29 mouse cellular contexts compared by ENCODE assay signal in the genomic region with DNA sequence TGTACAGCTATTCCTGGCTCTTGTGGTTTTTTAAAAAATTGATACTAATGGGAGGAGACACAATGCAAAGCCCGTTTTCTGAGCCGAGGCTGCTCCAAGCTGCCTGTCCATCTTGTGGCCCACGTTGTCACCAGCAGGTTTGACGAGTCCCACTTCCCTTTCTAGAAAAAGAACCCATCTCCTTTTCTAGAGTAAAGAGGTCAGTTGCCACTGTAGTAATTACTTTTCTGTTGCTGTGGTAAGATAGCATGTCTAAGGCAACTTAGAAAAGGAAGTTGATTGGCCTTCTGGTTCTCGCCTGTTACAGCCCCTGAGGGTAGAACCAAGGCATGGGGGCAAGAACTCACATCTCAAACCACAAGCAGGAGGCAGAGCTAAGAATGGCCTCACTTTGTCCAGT. TPM values are rescaled to one million over a fixed set of nuclear protein-coding genes. Genes with fewer than 3 reads are reported as not detected.
DNase-seq lines count a peak whose midpoint lies in the region; ATAC-seq and TF ChIP-seq lines count a peak whose summit lies in the region.
"Had no signal": no experiment of that assay in that cellular context is flagged by ENCODE, and none has a peak within 500 bp of the region (broad histone marks: within the 10 kb centered on the region; RNA-seq: fewer than 3 reads in every experiment).

No protein-coding gene starts in this region.

- H3K79me2 ChIP-seq in CH12.LX (replicated peaks; ENCODE audit: control insufficient read depth, extremely low read depth, insufficient read depth, poor library complexity, severe bottlenecking), result no peaks in the 10 kb centered on the region

- ATAC-seq in common myeloid progenitor, adult 5-6 weeks (replicated peaks; ENCODE audit: low read depth, poor library complexity, severe bottlenecking), result peak; percentile 70
- ATAC-seq: forebrain, embryonic 13.5 days; forebrain, embryonic 16.5 days; hindbrain, embryonic 16.5 days had no signal

- H3K27ac ChIP-seq in CH12.LX (ENCODE audit: insufficient read depth, low read depth), result no peak overlapping the region
- H3K27ac ChIP-seq: forebrain, embryonic 10.5 days; forebrain, embryonic 13.5 days; gastrocnemius, adult 2 months; heart, embryonic 15.5 days; hindbrain, embryonic 10.5 days; hindbrain, embryonic 13.5 days had no signal

- H3K9me3 ChIP-seq in CH12.LX (replicated peaks; ENCODE audit: low read length), result no peaks in the 10 kb centered on the region
- H3K9me3 ChIP-seq: forebrain, embryonic 10.5 days; forebrain, embryonic 13.5 days; heart, embryonic 12.5 days; heart, embryonic 15.5 days; hindbrain, embryonic 10.5 days; hindbrain, embryonic 13.5 days had no signal

- H3K27me3 ChIP-seq in CH12.LX (replicated peaks), result no peaks in the 10 kb centered on the region
- H3K27me3 ChIP-seq in splenic B cell, adult 2 months (ENCODE audit: control insufficient read depth, insufficient read depth, low read length, poor library complexity, severe bottlenecking), result no peaks in the 10 kb centered on the region
- H3K27me3 ChIP-seq: forebrain, embryonic 13.5 days; hindbrain, embryonic 13.5 days had no signal

- dilution Hi-C loops in CH12.LX (cut with MboI; ENCODE audit: extremely low pct_ligation_motif_present, extremely low pct_unique_long_range_greater_than_20kb, low sequenced_read_pairs), result no loop called here

- no peak overlapping the region for H3K9ac ChIP-seq in CH12.LX (ENCODE audit: insufficient read depth, low read depth)
- H3K9ac ChIP-seq: forebrain, embryonic 13.5 days; heart, embryonic 12.5 days; heart, embryonic 15.5 days; hindbrain, embryonic 13.5 days had no signal

- peaks cover 7 to 51% of the 10 kb centered on the region in 2 experiments; a peak in 3 of 4 replicates for H3K4me1 ChIP-seq in CH12.LX (ENCODE audit: control insufficient read depth in 1 of 2, insufficient read depth in 2 of 2)
- H3K4me1 ChIP-seq: forebrain, embryonic 13.5 days; heart, embryonic 12.5 days; heart, embryonic 15.5 days; hindbrain, embryonic 13.5 days had no signal

- DNase-seq in A20 (ENCODE audit: low read depth, low spot score), result peak; percentile 41
- peak; percentile 39 for DNase-seq in CH12.LX (ENCODE audit: extremely low read depth)
- DNase-seq in splenic B cell, adult 2 months (ENCODE audit: low read depth, low spot score), result peak; percentile 59
- no peak for DNase-seq in right cerebral cortex, postnatal 10 days (ENCODE audit: low spot score in 2 of 2)
- no peak for DNase-seq in thymus, postnatal 14 days
- DNase-seq: adrenal gland, adult 2 months; adrenal gland, postnatal 14 days; cerebellum, adult 11-12 months; cerebellum, adult 8-10 months; cerebellum, postnatal 10 days; cerebellum, postnatal 36 days; gastrocnemius, adult 2 months; gastrocnemius, postnatal 14 days; heart, adult 18-20 months; heart, postnatal 10 days; heart, postnatal 36 days had no signal

- no peak for TF ChIP-seq CTCF in CH12.LX (conservative IDR thresholded peaks at IDR 0.05 in 1 of 2, IDR thresholded peaks at IDR 0.05 in 1 of 2; ENCODE audit: low read depth in 2 of 2, low read length in 2 of 2)

- no peak for TF ChIP-seq EP300 in CH12.LX (IDR thresholded peaks at IDR 0.05; ENCODE audit: low read length)

- no peak overlapping the region for H3K4me3 ChIP-seq in CH12.LX (replicated peaks in 1 of 3; ENCODE audit: low read depth in 2 of 3, low read length in 2 of 3, poor library complexity in 1 of 3)
- H3K4me3 ChIP-seq: forebrain, embryonic 10.5 days; forebrain, embryonic 13.5 days; gastrocnemius, adult 2 months; heart, embryonic 12.5 days; heart, embryonic 15.5 days; hindbrain, embryonic 10.5 days; hindbrain, embryonic 13.5 days had no signal

- in situ Hi-C loops in CH12.LX (cut with MboI; ENCODE audit: low pct_ligation_motif_present, low pct_unique_long_range_greater_than_20kb, low sequenced_read_pairs), result no loop called here

- TF ChIP-seq POLR2A in CH12.LX (IDR thresholded peaks at IDR 0.05; ENCODE audit: low read depth, low read length), result no peak

- H3K4me2 ChIP-seq in CH12.LX (ENCODE audit: insufficient read depth, low read depth, poor library complexity, severe bottlenecking), result no peak overlapping the region
- H3K4me2 ChIP-seq: forebrain, embryonic 13.5 days; heart, embryonic 12.5 days; heart, embryonic 15.5 days; hindbrain, embryonic 13.5 days had no signal

- H3K36me3 ChIP-seq in CH12.LX (replicated peaks in 1 of 2; ENCODE audit: control insufficient read depth in 1 of 2, insufficient read depth in 1 of 2, low read length in 1 of 2), result no peaks in the 10 kb centered on the region
- no peaks in the 10 kb centered on the region for H3K36me3 ChIP-seq in splenic B cell, adult 2 months (ENCODE audit: control insufficient read depth, insufficient read depth, low read length, poor library complexity, severe bottlenecking)
- H3K36me3 ChIP-seq: forebrain, embryonic 10.5 days; G1E; heart, embryonic 12.5 days; heart, embryonic 15.5 days; hindbrain, embryonic 10.5 days; hindbrain, embryonic 13.5 days had no signal

- TF ChIP-seq RAD21 in CH12.LX (IDR thresholded peaks at IDR 0.05; ENCODE audit: low read depth, low read length), result no peak

TF ChIP-seq in CH12.LX, 34 proteins besides CTCF, POLR2A, EP300 and RAD21:
- no peak for TF ChIP-seq ZC3H11A (IDR thresholded peaks at IDR 0.05; ENCODE audit: low read depth, low read length)
- TF ChIP-seq SMC3 (IDR thresholded peaks at IDR 0.05; ENCODE audit: low read depth, low read length), result no peak
- no peak for TF ChIP-seq UBTF (IDR thresholded peaks at IDR 0.05; ENCODE audit: low read depth, low read length)
- no peak for TF ChIP-seq ZMIZ1 (IDR thresholded peaks at IDR 0.05; ENCODE audit: low read depth, low read length)
- no peak for TF ChIP-seq MYC (IDR thresholded peaks at IDR 0.05; ENCODE audit: low read depth, low read length)
- no peak for TF ChIP-seq TCF12 (IDR thresholded peaks at IDR 0.05; ENCODE audit: low read depth, low read length)
- no peak for TF ChIP-seq MEF2A (IDR thresholded peaks at IDR 0.05; ENCODE audit: borderline replicate concordance, low read depth, low read length)
- TF ChIP-seq ETS1 (conservative IDR thresholded peaks at IDR 0.05; ENCODE audit: low read depth, low read length), result no peak
- TF ChIP-seq MAFK (IDR thresholded peaks at IDR 0.05; ENCODE audit: insufficient replicate concordance, low read length), result no peak
- TF ChIP-seq ZNF384 (IDR thresholded peaks at IDR 0.05; ENCODE audit: low read depth, low read length), result no peak
- no peak for TF ChIP-seq RCOR1 (conservative IDR thresholded peaks at IDR 0.05; ENCODE audit: low read depth, low read length)
- no peak for TF ChIP-seq KAT2A (IDR thresholded peaks at IDR 0.05; ENCODE audit: insufficient replicate concordance, low read length)
- no peak for TF ChIP-seq MAX (IDR thresholded peaks at IDR 0.05; ENCODE audit: low read length)
- no peak for TF ChIP-seq GABPA (IDR thresholded peaks at IDR 0.05; ENCODE audit: insufficient replicate concordance, low read depth, low read length)
- no peak for TF ChIP-seq JUN (IDR thresholded peaks at IDR 0.05; ENCODE audit: insufficient read depth, low read depth, low read length)
- TF ChIP-seq POLR2AphosphoS2 (IDR thresholded peaks at IDR 0.05; ENCODE audit: low read depth, low read length), result no peak
- TF ChIP-seq BHLHE40 (IDR thresholded peaks at IDR 0.05; ENCODE audit: low read depth, low read length), result no peak
- TF ChIP-seq NRF1 (IDR thresholded peaks at IDR 0.05; ENCODE audit: low read depth, low read length), result no peak
- TF ChIP-seq JUND (conservative IDR thresholded peaks at IDR 0.05; ENCODE audit: low read depth, low read length), result no peak

RNA-seq across cellular contexts. Expression of a gene that starts 45.6 kb away (rescaled TPM):
- total RNA-seq in CH12.LX (2012; rRNA removed), result not detected in 2 replicates
- total RNA-seq in CH12.LX (2014; rRNA removed), result 0.24 and 0.50 TPM in 2 replicates
- polyA plus RNA-seq in CH12.LX (2012; ENCODE audit: insufficient read length, low read depth), result 0.30 TPM in 1 of 2 replicates, not detected in the other
- not detected in 2 replicates for total RNA-seq in common myeloid progenitor, adult 5-6 weeks (2017)
- total RNA-seq: adrenal gland, adult 2 months; adrenal gland, postnatal 14 days; adrenal gland, postnatal 4 days; G1E; gastrocnemius, adult 2 months; gastrocnemius, postnatal 14 days; gastrocnemius, postnatal 4 days; heart, adult 18-20 months; heart, postnatal 10 days; heart, postnatal 36 days had no signal
- polyA plus RNA-seq: adrenal gland, adult 2 months; forebrain, embryonic 16.5 days; frontal cortex, adult 2 months; G1E; heart, embryonic 12.5 days; heart, embryonic 15.5 days; hindbrain, embryonic 10.5 days; hindbrain, embryonic 13.5 days; hindbrain, embryonic 16.5 days had no signal

RNA-seq across cellular contexts. Expression of a gene that starts 59.0 kb away (rescaled TPM):
- total RNA-seq in CH12.LX (2012; rRNA removed) (not detected in 2 replicates), CH12.LX (2014; rRNA removed) (not detected in 2 replicates)
- polyA plus RNA-seq in CH12.LX (2012; ENCODE audit: insufficient read length, low read depth), result not detected in 2 replicates
- not detected in 2 replicates for total RNA-seq in common myeloid progenitor, adult 5-6 weeks (2017)
- total RNA-seq: adrenal gland, adult 2 months; adrenal gland, postnatal 14 days; adrenal gland, postnatal 4 days; gastrocnemius, adult 2 months; gastrocnemius, postnatal 14 days; gastrocnemius, postnatal 4 days; heart, postnatal 10 days; heart, postnatal 36 days had no signal
- polyA plus RNA-seq: adrenal gland, adult 2 months; frontal cortex, adult 2 months; G1E; heart, embryonic 12.5 days had no signal

Comparison
In these comparisons a context has a peak if more than half of its experiments do, and no peak if none do; other contexts are left out.
1. DNase-seq: peak in A20 (single experiment), CH12.LX (single experiment) and splenic B cell, adult 2 months (single experiment); none in right cerebral cortex, postnatal 10 days (0 of 2) and thymus, postnatal 14 days (single experiment).